ENCODE assay signal across 22 mouse cellular contexts in the genomic region with DNA sequence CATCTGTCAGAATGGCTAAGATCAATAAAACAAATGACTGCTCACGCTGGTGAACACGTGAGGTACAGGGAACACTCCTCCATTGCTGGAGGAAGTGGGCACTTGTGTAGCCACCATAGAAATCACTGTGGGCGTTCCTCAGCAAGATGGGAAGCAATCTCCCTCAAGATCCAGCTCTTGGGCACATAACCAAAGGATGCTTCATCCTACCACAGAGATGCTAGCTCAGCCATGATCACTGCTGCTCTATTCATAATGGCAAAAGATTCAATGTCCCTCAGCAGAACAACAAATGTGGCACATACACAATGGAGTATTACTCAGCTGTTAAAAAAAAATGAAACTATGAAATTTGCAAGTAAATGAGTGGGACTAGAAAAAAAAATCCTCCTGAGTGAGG. TPM values are rescaled to one million over a fixed set of nuclear protein-coding genes. Genes with fewer than 3 reads are reported as not detected.
DNase-seq lines count a peak whose midpoint lies in the region; ATAC-seq and TF ChIP-seq lines count a peak whose summit lies in the region.
"Had no signal": no experiment of that assay in that cellular context is flagged by ENCODE, and none has a peak within 500 bp of the region (broad histone marks: within the 10 kb centered on the region; RNA-seq: fewer than 3 reads in every experiment).

No protein-coding gene starts in this region.

- H3K79me2 ChIP-seq in CH12.LX (replicated peaks; ENCODE audit: control insufficient read depth, extremely low read depth, insufficient read depth, poor library complexity, severe bottlenecking) = no peaks in the 10 kb centered on the region

- no peaks in the 10 kb centered on the region for H3K36me3 ChIP-seq in liver, embryonic 11.5 days (ENCODE audit: control insufficient read depth, insufficient read depth, low read length)
- H3K36me3 ChIP-seq in midbrain, embryonic 11.5 days (ENCODE audit: control insufficient read depth, insufficient read depth, low read length) = no peaks in the 10 kb centered on the region
- H3K36me3 ChIP-seq in midbrain, embryonic 13.5 days = 0 out of 2 replicates have a peak, but pooled peaks cover 2% of the 10 kb centered on the region
- H3K36me3 ChIP-seq in CH12.LX (replicated peaks in 1 of 2; ENCODE audit: control insufficient read depth in 1 of 2, insufficient read depth in 1 of 2, low read length in 1 of 2) = peaks cover 0 to 17% of the 10 kb centered on the region in 2 experiments

- no peak overlapping the region for H3K27ac ChIP-seq in liver, embryonic 11.5 days (ENCODE audit: low read depth, low read length)
- H3K27ac ChIP-seq in midbrain, embryonic 11.5 days (ENCODE audit: low read depth, low read length) = no peak overlapping the region
- H3K27ac ChIP-seq in midbrain, embryonic 13.5 days = no peak overlapping the region
- H3K27ac ChIP-seq in CH12.LX (ENCODE audit: insufficient read depth, low read depth) = no peak overlapping the region

- WGBS in liver, embryonic 11.5 days = 67% methylated on average over 3 of the region's 3 CpGs
- 81% methylated on average over 3 of the region's 3 CpGs for WGBS in midbrain, embryonic 11.5 days
- WGBS in midbrain, embryonic 13.5 days = 74% methylated on average over 3 of the region's 3 CpGs

- dilution Hi-C loops in CH12.LX (cut with MboI; ENCODE audit: extremely low pct_ligation_motif_present, extremely low pct_unique_long_range_greater_than_20kb, low sequenced_read_pairs) = no loop called here

- TF ChIP-seq CTCF in CH12.LX (conservative IDR thresholded peaks at IDR 0.05 in 1 of 2, IDR thresholded peaks at IDR 0.05 in 1 of 2; ENCODE audit: low read depth in 2 of 2, low read length in 2 of 2) = no peak

- no peak overlapping the region for H3K4me3 ChIP-seq in liver, embryonic 11.5 days (ENCODE audit: low read depth, low read length)
- no peak overlapping the region for H3K4me3 ChIP-seq in midbrain, embryonic 11.5 days (ENCODE audit: low read depth, low read length)
- no peak overlapping the region for H3K4me3 ChIP-seq in midbrain, embryonic 13.5 days (replicated peaks)
- no peak overlapping the region for H3K4me3 ChIP-seq in CH12.LX (replicated peaks in 1 of 3; ENCODE audit: low read depth in 2 of 3, low read length in 2 of 3, poor library complexity in 1 of 3)

- ATAC-seq in liver, embryonic 11.5 days (replicated peaks; ENCODE audit: low FRiP score) = no peak
- no peak for ATAC-seq in midbrain, embryonic 11.5 days (ENCODE audit: low FRiP score)
- no peak for ATAC-seq in midbrain, embryonic 13.5 days
- ATAC-seq: activated CD4-positive, CD25-positive, alpha-beta regulatory T cell, adult 4 months; CD4-positive, CD25-positive, alpha-beta regulatory T cell, adult 4 months; Patski had no signal

- no peak for TF ChIP-seq EP300 in CH12.LX (IDR thresholded peaks at IDR 0.05; ENCODE audit: low read length)

- intact Hi-C loops in heart, postnatal 14 days (cut with DNase I) = no loop called here

- H3K27me3 ChIP-seq in liver, embryonic 11.5 days (replicated peaks; ENCODE audit: control insufficient read depth, insufficient read depth, low read length) = no peaks in the 10 kb centered on the region
- H3K27me3 ChIP-seq in midbrain, embryonic 11.5 days (ENCODE audit: control insufficient read depth, insufficient read depth, low read length) = no peaks in the 10 kb centered on the region
- H3K27me3 ChIP-seq in midbrain, embryonic 13.5 days = no peaks in the 10 kb centered on the region
- no peaks in the 10 kb centered on the region for H3K27me3 ChIP-seq in CH12.LX (replicated peaks)
- H3K27me3 ChIP-seq: Patski had no signal

- no peaks in the 10 kb centered on the region for H3K4me1 ChIP-seq in liver, embryonic 11.5 days (replicated peaks; ENCODE audit: control insufficient read depth, insufficient read depth, low read length)
- no peaks in the 10 kb centered on the region for H3K4me1 ChIP-seq in midbrain, embryonic 11.5 days (ENCODE audit: control insufficient read depth, insufficient read depth, low read length)
- H3K4me1 ChIP-seq in midbrain, embryonic 13.5 days (replicated peaks) = no peaks in the 10 kb centered on the region
- H3K4me1 ChIP-seq in CH12.LX (ENCODE audit: control insufficient read depth in 1 of 2, insufficient read depth in 2 of 2) = peaks cover 24 to 77% of the 10 kb centered on the region in 2 experiments

- TF ChIP-seq RAD21 in CH12.LX (IDR thresholded peaks at IDR 0.05; ENCODE audit: low read depth, low read length) = no peak

- H3K9ac ChIP-seq in liver, embryonic 11.5 days (ENCODE audit: low read depth, low read length) = no peak overlapping the region
- H3K9ac ChIP-seq in midbrain, embryonic 11.5 days (ENCODE audit: low read length) = no peak overlapping the region
- H3K9ac ChIP-seq in midbrain, embryonic 13.5 days (replicated peaks) = no peak overlapping the region
- H3K9ac ChIP-seq in CH12.LX (ENCODE audit: insufficient read depth, low read depth) = no peak overlapping the region

- H3K4me2 ChIP-seq in liver, embryonic 11.5 days = no peak overlapping the region
- H3K4me2 ChIP-seq in midbrain, embryonic 11.5 days = no peak overlapping the region
- H3K4me2 ChIP-seq in midbrain, embryonic 13.5 days (replicated peaks) = no peak overlapping the region
- H3K4me2 ChIP-seq in CH12.LX (ENCODE audit: insufficient read depth, low read depth, poor library complexity, severe bottlenecking) = no peak overlapping the region

- in situ Hi-C loops in CH12.LX (cut with MboI; ENCODE audit: low pct_ligation_motif_present, low pct_unique_long_range_greater_than_20kb, low sequenced_read_pairs) = no loop called here

- TF ChIP-seq POLR2A in CH12.LX (IDR thresholded peaks at IDR 0.05; ENCODE audit: low read depth, low read length) = no peak

- H3K9me3 ChIP-seq in liver, embryonic 11.5 days (ENCODE audit: control insufficient read depth, low read length) = no peaks in the 10 kb centered on the region
- no peaks in the 10 kb centered on the region for H3K9me3 ChIP-seq in midbrain, embryonic 11.5 days (ENCODE audit: control insufficient read depth, low read length)
- no peaks in the 10 kb centered on the region for H3K9me3 ChIP-seq in midbrain, embryonic 13.5 days
- no peaks in the 10 kb centered on the region for H3K9me3 ChIP-seq in CH12.LX (replicated peaks; ENCODE audit: low read length)
- H3K9me3 ChIP-seq: G1E had no signal

- peak; percentile 67 for DNase-seq in heart, adult 11 months
- no peak for DNase-seq in heart, postnatal 14 days
- peak; percentile 12 for DNase-seq in liver, embryonic 11.5 days (ENCODE audit: low spot score)
- DNase-seq in liver = no peak
- peak; percentile 69 for DNase-seq in midbrain, embryonic 11.5 days (ENCODE audit: low spot score, missing footprints)
- DNase-seq in CH12.LX (ENCODE audit: extremely low read depth) = no peak
- DNase-seq in lung, postnatal 4 days = no peak
- DNase-seq: adrenal gland, adult 2 months; adrenal gland, adult 8-10 months; adrenal gland, postnatal 10 days; adrenal gland, postnatal 14 days; adrenal gland, postnatal 25 days; adrenal gland, postnatal 36 days; B cell, adult 2 months; cerebellum, adult 11 months; cerebellum, adult 11-12 months; cerebellum, adult 18-20 months had no signal

TF ChIP-seq in CH12.LX, 34 proteins besides CTCF, POLR2A, EP300 and RAD21:
- TF ChIP-seq ZMIZ1 (IDR thresholded peaks at IDR 0.05; ENCODE audit: low read depth, low read length) = no peak
- peak; percentile 21; the same call in 1 of the 2 replicates for TF ChIP-seq ZNF384 (IDR thresholded peaks at IDR 0.05; ENCODE audit: low read depth, low read length)
TF ChIP-seq in CH12.LX: peak in this region for 1.

RNA-seq across cellular contexts. Expression of a gene that starts 19.7 kb away (rescaled TPM):
- total RNA-seq in heart, postnatal 14 days (2021) = 1 to 10 TPM; 2.8 to 4.8 TPM
- 13.0 and 14.3 TPM in 2 replicates for polyA plus RNA-seq in liver, embryonic 11.5 days (2014; fragmentation: Nextera tagmentation; extraction: Ambion mirVana)
- 2.8 and 3.5 TPM in 2 replicates for polyA plus RNA-seq in midbrain, embryonic 11.5 days (2014; fragmentation: Nextera tagmentation; extraction: Ambion mirVana)
- polyA plus RNA-seq in midbrain, embryonic 13.5 days (2015; fragmentation: Nextera tagmentation; extraction: Ambion mirVana) = 6.0 and 7.0 TPM in 2 replicates
- 6.5 and 10.2 TPM in 2 replicates for total RNA-seq in CH12.LX (2012; rRNA removed)
- 8.9 and 9.5 TPM in 2 replicates for total RNA-seq in CH12.LX (2014; rRNA removed)
- polyA plus RNA-seq in CH12.LX (2012; ENCODE audit: insufficient read length, low read depth) = 16.4 and 18.6 TPM in 2 replicates

RNA-seq across cellular contexts. Expression of a gene that starts 49.3 kb away (rescaled TPM):
- total RNA-seq in heart, postnatal 14 days (2021) = 10 to 100 TPM; 40.0 to 46.0 TPM
- polyA plus RNA-seq in liver, embryonic 11.5 days (2014; fragmentation: Nextera tagmentation; extraction: Ambion mirVana) = 41.8 and 50.2 TPM in 2 replicates
- 40.5 and 42.1 TPM in 2 replicates for polyA plus RNA-seq in midbrain, embryonic 11.5 days (2014; fragmentation: Nextera tagmentation; extraction: Ambion mirVana)
- polyA plus RNA-seq in midbrain, embryonic 13.5 days (2015; fragmentation: Nextera tagmentation; extraction: Ambion mirVana) = 32.9 and 38.1 TPM in 2 replicates
- total RNA-seq in CH12.LX (2012; rRNA removed) = 53.1 and 65.3 TPM in 2 replicates
- 84.4 and 96.5 TPM in 2 replicates for total RNA-seq in CH12.LX (2014; rRNA removed)
- 80.0 and 84.9 TPM in 2 replicates for polyA plus RNA-seq in CH12.LX (2012; ENCODE audit: insufficient read length, low read depth)

RNA-seq across cellular contexts. Expression of a gene that starts 56.8 kb away (rescaled TPM):
- total RNA-seq in heart, postnatal 14 days (2021) = 10 to 100 TPM; 20.3 to 21.6 TPM
- 27.1 and 29.5 TPM in 2 replicates for polyA plus RNA-seq in liver, embryonic 11.5 days (2014; fragmentation: Nextera tagmentation; extraction: Ambion mirVana)
- polyA plus RNA-seq in midbrain, embryonic 11.5 days (2014; fragmentation: Nextera tagmentation; extraction: Ambion mirVana) = 48.9 and 49.3 TPM in 2 replicates
- 34.1 and 37.1 TPM in 2 replicates for polyA plus RNA-seq in midbrain, embryonic 13.5 days (2015; fragmentation: Nextera tagmentation; extraction: Ambion mirVana)
- 14.3 and 15.0 TPM in 2 replicates for total RNA-seq in CH12.LX (2012; rRNA removed)
- 27.4 and 27.5 TPM in 2 replicates for total RNA-seq in CH12.LX (2014; rRNA removed)
- 26.0 and 31.1 TPM in 2 replicates for polyA plus RNA-seq in CH12.LX (2012; ENCODE audit: insufficient read length, low read depth)

Comparison
In these comparisons a context has a peak if more than half of its experiments do, and no peak if none do; other contexts are left out.
1. DNase-seq: peak in heart, adult 11 months (single experiment), liver, embryonic 11.5 days (single experiment) and midbrain, embryonic 11.5 days (single experiment); none in heart, postnatal 14 days (0 of 2), liver (single experiment), CH12.LX (single experiment) and lung, postnatal 4 days (0 of 2).